Mouse (Mus musculus) stomach, postnatal 0 days (tissue): ENCODE data around the gene Slc23a4. TPM values are rescaled to one million over a fixed set of nuclear protein-coding genes. Genes with fewer than 3 reads are reported as not detected.

Experiments used
- ATAC-seq: fragments of 200-750 bp; cut with Nextera tagmentation; 2 replicates; pipeline ENCODE4 v1.8.0; 2017; ENCODE audit not compliant: low FRiP score, low TSS enrichment
- DNase-seq: peaks from one replicate; pipeline ENCODE4 v3.0.0-alpha.2; 2016; ENCODE audit warnings: low spot score
- H3K27ac ChIP-seq: fragments of 300-500 bp; sonication (generic); replicated peaks from 2 replicates; pipeline ENCODE4 v1.5.1; 2014; ENCODE audit warnings: mild to moderate bottlenecking, control low read depth
- H3K27me3 ChIP-seq: fragments of 300-500 bp; sonication (generic); 2 replicates; pipeline ENCODE4 v1.6.1; 2014; ENCODE audit warnings: low read length; ENCODE audit not compliant: control insufficient read depth, insufficient read depth
- H3K36me3 ChIP-seq: fragments of 300-500 bp; sonication (generic); 2 replicates; pipeline ENCODE4 v1.6.1; 2014; ENCODE audit warnings: low read length, mixed read lengths; ENCODE audit not compliant: control insufficient read depth, insufficient read depth
- H3K4me1 ChIP-seq: fragments of 300-500 bp; sonication (generic); replicated peaks from 2 replicates; pipeline ENCODE4 v1.6.1; 2014; ENCODE audit warnings: antibody characterized with exemption; ENCODE audit not compliant: control insufficient read depth, insufficient read depth
- H3K4me2 ChIP-seq: fragments of 300-500 bp; sonication (generic); replicated peaks from 2 replicates; pipeline ENCODE4 v1.6.1; 2014; ENCODE audit warnings: low read depth, mild to moderate bottlenecking, control low read depth, moderate library complexity
- H3K4me3 ChIP-seq: fragments of 300-500 bp; sonication (generic); 2 replicates; pipeline ENCODE4 v1.5.1; 2014; ENCODE audit warnings: low read depth, low read length, control low read depth
- H3K9ac ChIP-seq: fragments of 300-500 bp; sonication (generic); 2 replicates; pipeline ENCODE4 v1.6.1; 2014; ENCODE audit warnings: mild to moderate bottlenecking, low read length, control low read depth, mixed read lengths
- H3K9me3 ChIP-seq: fragments of 300-500 bp; sonication (generic); 2 replicates; pipeline ENCODE4 v1.6.1; 2016; ENCODE audit warnings: low read length; ENCODE audit not compliant: control insufficient read depth
- CTCF ChIP-seq: IDR thresholded peaks from 2 replicates; pipeline ENCODE4 v1.5.1; 2016; ENCODE audit warnings: antibody characterized with exemption, low read depth, mild to moderate bottlenecking, moderate library complexity
- EP300 ChIP-seq: optimal IDR thresholded peaks from 2 replicates; pipeline ENCODE3; 2016; ENCODE audit warnings: antibody characterized with exemption
- WGBS: fragments of 180-500 bp; shearing (Covaris S2); extraction: QIAGEN DNeasy Blood & Tissue Kit; methylation state at CpG from one replicate; pipeline ENCODE4 v1.1.7; 2014; 5-methylcytosine and 5-hydroxymethylcytosine counted together
- polyA plus RNA-seq: library from polyadenylated mRNA; unstranded; fragments of >200 nt; fragmentation: Nextera tagmentation; extraction: Ambion mirVana; gene quantifications from 2 replicates; pipeline ENCODE4 v1.2.1, GENCODE M21; 2015

Slc23a4 gene
- polyA plus RNA-seq, 1 experiment from 2014 or later = 1.6 TPM

- Histone ChIP-seq H3K4me2 (no peak overlapping the region), H3K9ac (no peak overlapping the region), H3K27ac (no peak overlapping the region), H3K27me3 (no peaks in the 10 kb centered on the region), H3K4me1 (no peaks in the 10 kb centered on the region), H3K4me3 (no peak overlapping the region), H3K36me3 (no peaks in the 10 kb centered on the region), H3K9me3 (no peaks in the 10 kb centered on the region)
- ATAC-seq (no peak), DNase-seq (no peak)
- no peak for TF ChIP-seq EP300
- TF ChIP-seq CTCF = no peak
- WGBS = 56% methylated on average over 5 of the region's 5 CpGs
Measured at GRCm38 (mm10) chr6:34943499-34943898, 44.7 kb downstream of the Slc23a4 start.

GRCm38 (mm10) chr6:34942446-34942845, 45.8 kb downstream of the Slc23a4 start:
- H3K9me3 ChIP-seq = no peaks in the 10 kb centered on the region
- H3K4me3 ChIP-seq = no peak overlapping the region
- no peak overlapping the region for H3K27ac ChIP-seq
- no peak overlapping the region for H3K9ac ChIP-seq
- WGBS = 84% methylated on average over 5 of the region's 9 CpGs
- no peaks in the 10 kb centered on the region for H3K4me1 ChIP-seq
- H3K4me2 ChIP-seq = no peak overlapping the region
- no peak for ATAC-seq
- TF ChIP-seq CTCF (no peak), EP300 (no peak)
- H3K36me3 ChIP-seq = no peaks in the 10 kb centered on the region
- no peaks in the 10 kb centered on the region for H3K27me3 ChIP-seq
- no peak for DNase-seq

DNA sequence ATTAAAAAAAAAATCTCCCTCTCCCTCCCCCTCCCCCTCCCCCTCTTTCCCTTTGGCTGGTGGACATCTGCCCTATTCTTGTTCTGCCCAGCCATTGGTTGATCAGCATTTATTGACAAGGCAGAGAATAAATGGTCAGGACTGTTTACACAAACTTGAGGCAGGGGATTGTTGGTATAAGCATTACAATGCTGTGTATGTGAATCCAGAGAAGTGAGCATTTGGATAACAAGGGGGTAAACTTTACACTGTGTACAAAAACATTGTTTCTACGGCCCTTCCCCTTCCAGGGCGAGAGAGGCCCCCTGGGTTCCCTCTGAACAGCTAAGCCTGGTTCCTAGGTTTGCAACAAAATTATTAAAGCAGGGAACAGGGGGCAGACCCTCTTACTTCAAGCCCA, 46.7 kb downstream of the Slc23a4 start:
- 73% methylated on average over 2 of the region's 2 CpGs for WGBS
- H3K9ac ChIP-seq = no peak overlapping the region
- no peak overlapping the region for H3K4me2 ChIP-seq
- H3K4me1 ChIP-seq = no peaks in the 10 kb centered on the region
- no peak overlapping the region for H3K4me3 ChIP-seq
- DNase-seq (no peak), ATAC-seq (no peak)
- TF ChIP-seq EP300 (no peak), CTCF (no peak)
- H3K27ac ChIP-seq = no peak overlapping the region
- no peaks in the 10 kb centered on the region for H3K36me3 ChIP-seq
- H3K27me3 ChIP-seq = no peaks in the 10 kb centered on the region
- no peaks in the 10 kb centered on the region for H3K9me3 ChIP-seq

- no peak overlapping the region for H3K9ac ChIP-seq
- no peak overlapping the region for H3K4me3 ChIP-seq
- H3K36me3 ChIP-seq = no peaks in the 10 kb centered on the region
- H3K27ac ChIP-seq = no peak overlapping the region
- no peaks in the 10 kb centered on the region for H3K9me3 ChIP-seq
- H3K27me3 ChIP-seq = no peaks in the 10 kb centered on the region
- WGBS = 92% methylated on average over 8 of the region's 8 CpGs
- DNase-seq (no peak), ATAC-seq (no peak)
- TF ChIP-seq CTCF (no peak), EP300 (no peak)
- H3K4me1 ChIP-seq = no peaks in the 10 kb centered on the region
- no peak overlapping the region for H3K4me2 ChIP-seq
Measured at GRCm38 (mm10) chr6:34939451-34939850, 48.8 kb downstream of the Slc23a4 start.

- H3K4me3 ChIP-seq = no peak overlapping the region
- no peaks in the 10 kb centered on the region for H3K9me3 ChIP-seq
- no peak for DNase-seq
- no peak overlapping the region for H3K27ac ChIP-seq
- H3K4me1 ChIP-seq = no peaks in the 10 kb centered on the region
- H3K36me3 ChIP-seq = no peaks in the 10 kb centered on the region
- ATAC-seq = no peak
- no peak for TF ChIP-seq CTCF
- no peak for TF ChIP-seq EP300
- 42% methylated on average over 4 of the region's 4 CpGs for WGBS
- no peaks in the 10 kb centered on the region for H3K27me3 ChIP-seq
- H3K4me2 ChIP-seq = no peak overlapping the region
- H3K9ac ChIP-seq = no peak overlapping the region
Measured at GRCm38 (mm10) chr6:34938929-34939325, 49.3 kb downstream of the Slc23a4 start.

DNA sequence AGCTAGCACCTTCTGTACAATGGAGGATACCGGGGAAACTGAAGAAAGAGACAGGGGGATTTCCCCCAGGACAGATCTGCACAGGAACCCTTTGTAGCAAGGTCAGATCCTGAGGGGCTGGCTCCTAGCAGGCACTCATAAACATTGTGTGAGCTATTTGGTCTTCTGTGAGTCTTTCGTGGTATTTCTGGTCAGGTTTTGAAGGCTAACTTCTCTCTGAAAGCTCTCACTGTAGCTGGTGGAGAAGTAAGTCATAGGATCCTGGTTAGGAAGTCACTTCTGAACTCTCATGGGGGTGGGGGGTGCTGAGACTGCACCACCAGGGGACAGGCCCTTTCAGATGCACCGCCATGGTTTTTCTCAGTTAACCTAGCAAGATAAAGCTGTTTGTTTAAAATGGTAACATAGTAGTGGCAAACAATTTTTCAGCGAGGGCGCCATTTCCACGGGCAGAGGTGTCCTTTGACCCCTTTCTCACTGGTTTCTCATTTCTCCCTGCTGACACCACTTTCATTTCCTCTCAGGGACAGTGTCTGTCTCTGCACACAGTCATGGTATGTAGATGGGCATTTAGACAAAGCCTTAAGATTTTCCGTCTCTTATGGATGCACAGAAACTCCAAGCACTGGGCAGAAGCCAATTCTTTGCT, 49.8 kb downstream of the Slc23a4 start:
- H3K36me3 ChIP-seq = no peaks in the 10 kb centered on the region
- no peak for ATAC-seq

More for the DNA sequence above, 49.8 kb downstream of the Slc23a4 start:
- H3K4me2 ChIP-seq = no peak overlapping the region
- H3K4me3 ChIP-seq = no peak overlapping the region
- H3K9ac ChIP-seq = no peak overlapping the region
- H3K9me3 ChIP-seq = no peaks in the 10 kb centered on the region
- no peaks in the 10 kb centered on the region for H3K4me1 ChIP-seq
- H3K27me3 ChIP-seq = no peaks in the 10 kb centered on the region
- TF ChIP-seq EP300 (no peak), CTCF (no peak)
- H3K27ac ChIP-seq = no peak overlapping the region
- 33% methylated on average over 7 of the region's 7 CpGs for WGBS
- no peak for DNase-seq
